Mouse (Mus musculus) brown adipose tissue, adult 24 weeks (tissue): ENCODE results near the gene Cpxm1. TPM values are rescaled to one million over a fixed set of nuclear protein-coding genes. Genes with fewer than 3 reads are reported as not detected.

Experiments used
- H3K27ac ChIP-seq: fragments of 200-500 bp; replicated peaks from 2 replicates; pipeline ENCODE4 v1.5.1; 2012; ENCODE audit warnings: low read depth, mild to moderate bottlenecking, low read length
- H3K4me1 ChIP-seq: fragments of 200-500 bp; 2 replicates; pipeline ENCODE4 v1.6.1; 2012; ENCODE audit warnings: low read length, mixed read lengths; ENCODE audit not compliant: control insufficient read depth, insufficient read depth, insufficient read length
- H3K4me3 ChIP-seq: fragments of 200-500 bp; 2 replicates; pipeline ENCODE4 v1.5.1; 2012; ENCODE audit warnings: low read depth, mild to moderate bottlenecking, low read length, moderate library complexity; ENCODE audit not compliant: insufficient read depth
- polyA plus RNA-seq: library from polyadenylated mRNA; stranded (reverse); fragments of >200 nt; gene quantifications from 2 replicates; pipeline ENCODE4 v1.2.4, GENCODE M21; 2012; ENCODE audit not compliant: missing spikeins, insufficient read depth, insufficient read length

Gene Cpxm1
- polyA plus RNA-seq, 1 experiment = 8.2 TPM

DNA sequence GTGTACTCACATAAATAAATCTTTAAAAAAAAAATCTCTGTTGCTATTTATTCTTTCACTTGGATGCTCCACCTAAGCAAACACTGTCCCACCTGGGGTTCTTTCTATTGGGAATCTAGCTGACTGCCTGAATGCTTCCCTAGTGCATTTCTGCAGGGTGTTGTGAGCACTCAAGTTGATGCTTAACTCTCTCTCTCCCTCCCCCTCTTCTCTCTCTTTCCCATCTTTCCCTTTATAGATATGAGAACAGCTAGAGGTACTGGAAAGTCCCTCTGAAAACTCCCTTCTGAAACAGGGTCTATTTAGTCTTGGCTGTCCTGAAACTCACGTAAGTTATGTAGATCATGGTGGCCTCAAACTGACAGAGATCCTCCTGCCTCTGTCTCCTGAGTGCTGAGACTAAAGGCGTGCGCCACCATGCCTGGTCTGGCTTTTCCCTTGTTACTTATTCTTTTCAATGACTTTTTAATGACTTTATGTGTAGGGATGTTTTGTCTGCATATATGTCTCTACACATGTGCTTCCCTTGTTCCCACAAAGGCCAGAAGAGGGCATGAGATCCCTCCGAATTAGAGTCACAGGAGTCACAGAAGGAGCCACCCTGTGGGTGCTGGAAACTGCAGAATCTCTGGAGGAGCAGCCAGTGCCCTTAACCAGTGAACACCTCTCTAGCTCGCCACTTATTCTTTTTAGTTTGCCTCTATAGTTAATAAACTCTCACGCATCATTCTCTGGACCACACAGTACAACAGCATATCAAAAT, 16.9 kb upstream of the Cpxm1 start:
- Histone ChIP-seq H3K4me3 (no peak overlapping the region), H3K27ac (no peak overlapping the region), H3K4me1 (no peaks in the 10 kb centered on the region)

DNA sequence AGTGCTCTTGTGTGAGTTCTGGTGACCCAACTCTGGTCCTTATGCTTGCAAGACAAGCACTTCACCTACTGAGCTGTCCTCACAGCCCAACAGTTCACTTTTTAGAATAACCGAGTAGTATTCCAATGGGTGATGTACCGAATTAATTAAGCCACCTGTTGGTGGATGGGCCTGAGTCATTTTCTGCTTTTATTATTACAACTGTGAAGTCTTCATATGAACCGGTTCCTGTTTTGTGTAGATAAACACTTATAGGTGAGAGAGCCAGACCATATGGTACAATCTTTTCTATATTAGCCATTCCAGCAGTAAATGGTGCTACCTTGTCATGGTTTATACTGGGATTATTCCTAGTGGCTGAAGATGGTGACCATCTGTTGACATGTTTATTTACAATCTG, 15.4 kb upstream of the Cpxm1 start:
- Histone ChIP-seq H3K27ac (no peak overlapping the region), H3K4me1 (no peaks in the 10 kb centered on the region), H3K4me3 (no peak overlapping the region)

DNA sequence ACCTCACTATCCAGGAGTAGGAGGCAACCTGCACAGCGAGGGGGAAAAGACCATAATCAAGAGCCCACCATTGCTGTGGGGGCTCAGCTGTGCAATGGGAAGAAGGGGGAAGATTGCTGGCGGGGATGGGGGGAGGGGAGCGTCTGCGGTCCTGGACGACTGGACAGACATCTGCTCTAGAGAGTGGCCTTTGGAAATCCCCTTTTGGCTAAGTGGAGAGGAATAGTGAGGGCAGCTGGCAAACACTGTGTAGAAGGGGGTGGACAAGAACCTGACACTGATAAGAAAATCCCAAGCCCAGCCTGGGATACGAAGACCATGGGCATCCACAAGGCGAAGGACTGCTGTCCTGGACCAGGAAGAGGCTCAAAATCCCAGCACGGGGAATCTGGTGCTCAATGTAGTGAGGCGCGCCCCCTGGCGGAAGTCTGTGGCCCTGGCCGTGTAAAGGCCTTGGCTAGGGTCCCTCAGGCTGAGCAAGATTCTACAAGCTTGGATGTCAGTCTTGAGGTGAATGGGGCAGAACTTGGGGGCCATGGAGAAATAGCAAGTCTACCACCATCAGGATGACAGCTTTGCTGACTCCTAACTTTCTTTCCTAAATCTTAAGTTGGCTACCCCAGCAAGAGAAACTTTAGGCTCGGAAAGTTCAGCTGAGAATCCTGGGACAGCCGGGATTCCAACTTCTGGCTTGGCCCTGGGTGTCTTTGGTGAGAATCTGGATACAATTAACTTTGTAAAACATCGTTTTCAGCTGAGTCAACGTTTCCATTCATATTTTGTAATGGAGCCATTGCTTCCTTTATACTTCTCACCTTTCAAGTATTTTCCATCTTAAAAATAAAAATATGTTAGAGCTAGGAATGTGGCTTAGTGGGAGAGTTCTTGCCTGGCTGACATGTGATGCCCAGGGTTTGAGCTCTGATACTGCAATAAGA, 14.5 kb upstream of the Cpxm1 start:
- Histone ChIP-seq H3K4me1 (no peaks in the 10 kb centered on the region), H3K27ac (no peak overlapping the region), H3K4me3 (no peak overlapping the region)

DNA sequence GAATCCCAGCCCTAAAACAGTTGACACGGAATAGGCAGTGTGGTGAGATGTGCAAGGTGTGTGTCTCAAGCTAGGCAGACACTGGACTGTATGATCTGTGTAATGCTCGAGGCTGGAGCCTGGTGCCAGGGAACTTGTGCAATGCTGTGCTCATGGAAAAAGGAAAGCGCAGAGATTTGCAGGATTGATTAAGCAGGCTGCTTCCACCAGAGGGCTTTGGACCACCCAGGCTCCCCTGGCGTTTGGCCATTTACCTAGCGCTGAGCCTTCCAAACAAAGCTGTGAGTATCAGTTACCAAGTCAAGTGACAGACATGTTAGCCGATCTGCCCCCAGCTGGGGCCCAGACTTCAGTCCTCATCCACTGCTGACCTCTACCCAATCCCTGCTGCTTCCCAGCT, 10.8 kb upstream of the Cpxm1 start:
- Histone ChIP-seq H3K27ac (no peak overlapping the region), H3K4me1 (no peaks in the 10 kb centered on the region), H3K4me3 (no peak overlapping the region)

DNA sequence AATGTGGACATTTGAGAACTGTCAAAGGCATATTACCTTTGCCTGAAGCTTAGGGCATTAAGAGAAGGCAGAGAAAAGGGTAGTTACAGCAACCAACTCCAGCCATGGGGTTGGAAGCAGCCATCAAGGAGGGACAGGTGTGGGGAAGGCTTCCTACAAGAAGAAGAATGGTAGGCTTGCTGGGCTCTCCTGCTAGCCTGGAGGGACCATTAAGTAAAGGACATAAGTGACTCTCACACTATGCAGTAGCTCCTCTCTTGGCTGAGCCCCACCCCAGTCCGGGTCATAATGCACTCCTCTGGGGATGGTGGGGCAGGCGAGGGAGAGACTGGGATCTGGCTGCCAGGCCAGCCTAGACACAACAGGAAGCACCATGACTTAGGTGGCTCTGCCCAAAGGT, 8.8 kb upstream of the Cpxm1 start, which contains the start of gene Tmem239:
Gene Tmem239 (plus strand): TSS at position 301 of the 400 bp plus-strand sequence.
- Histone ChIP-seq H3K4me3 (no peak within 1 kb of the TSS), H3K27ac (no peak within 1 kb of the TSS), H3K4me1 (no peaks in the 10 kb centered on the region)

DNA sequence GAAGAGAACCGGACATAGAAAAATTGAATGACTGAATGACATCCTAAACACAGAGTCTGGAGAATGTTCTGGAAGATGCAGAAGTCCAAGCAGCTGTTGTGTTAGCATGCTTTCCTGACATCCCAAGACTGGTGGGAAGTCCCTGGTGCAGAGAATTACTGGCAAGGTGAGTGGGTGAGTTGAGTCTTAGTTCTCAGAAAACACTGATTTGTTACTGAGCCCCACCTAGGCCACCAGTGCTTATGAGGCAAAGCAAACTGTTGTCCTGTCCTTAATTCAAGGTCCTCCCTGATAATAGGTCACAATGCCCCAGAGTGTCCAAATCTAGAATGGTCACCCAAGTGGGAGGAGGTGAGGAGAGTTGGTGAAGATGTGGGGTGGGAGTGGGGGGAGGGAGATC, 7.6 kb upstream of the Cpxm1 start, which contains the start of the genes Gm28372 and 1700020A23Rik:
Gene Gm28372 (plus strand): TSS at position 301 of the 400 bp plus-strand sequence.
Gene 1700020A23Rik (plus strand): TSS at position 321 of the 400 bp plus-strand sequence.
- Histone ChIP-seq H3K4me1 (no peaks in the 10 kb centered on the region), H3K27ac (no peak within 1 kb of the TSS), H3K4me3 (no peak within 1 kb of the TSS)

DNA sequence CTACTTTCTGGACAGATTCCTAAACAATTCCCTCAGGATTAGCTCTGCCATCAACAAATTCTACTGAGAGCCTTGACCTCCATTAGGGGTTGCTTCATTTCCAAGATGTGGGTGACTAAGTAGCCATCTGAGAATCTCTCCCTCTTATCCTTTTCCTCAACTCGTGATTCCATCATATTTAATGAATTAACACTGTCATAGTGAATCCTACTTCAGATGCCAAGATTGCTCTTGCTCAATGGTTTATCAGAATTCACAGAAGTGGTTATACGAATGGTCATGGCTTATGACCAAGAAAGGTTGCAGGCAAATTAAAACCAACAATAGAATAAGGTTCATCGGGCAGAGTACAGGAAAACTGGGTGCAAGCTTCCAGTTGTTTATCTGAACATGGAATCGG, 4.5 kb upstream of the Cpxm1 start:
- Histone ChIP-seq H3K4me1 (no peaks in the 10 kb centered on the region), H3K27ac (no peak overlapping the region), H3K4me3 (no peak overlapping the region)

DNA sequence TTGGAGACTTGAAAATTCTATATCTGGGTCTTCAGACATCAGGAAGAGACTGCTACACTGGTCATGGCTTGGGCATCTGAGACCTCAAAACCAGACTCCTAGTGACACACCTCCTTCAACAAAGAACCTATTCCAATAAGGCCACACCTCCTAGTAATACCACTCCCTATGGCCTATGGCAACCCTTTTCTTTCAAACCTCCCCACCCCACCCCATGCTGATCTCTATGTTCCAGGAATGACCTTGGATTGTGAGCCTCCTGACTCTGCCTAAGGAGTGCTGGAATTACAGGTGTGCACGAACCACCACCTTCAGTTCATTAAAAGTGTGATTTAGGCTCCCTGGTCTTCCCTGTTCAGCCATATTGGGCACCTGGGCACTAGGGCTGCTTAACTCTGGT, 2.7 kb upstream of the Cpxm1 start:
- H3K4me3 ChIP-seq = no peak overlapping the region
- no peak overlapping the region for H3K27ac ChIP-seq
- H3K4me1 ChIP-seq = no peaks in the 10 kb centered on the region

DNA sequence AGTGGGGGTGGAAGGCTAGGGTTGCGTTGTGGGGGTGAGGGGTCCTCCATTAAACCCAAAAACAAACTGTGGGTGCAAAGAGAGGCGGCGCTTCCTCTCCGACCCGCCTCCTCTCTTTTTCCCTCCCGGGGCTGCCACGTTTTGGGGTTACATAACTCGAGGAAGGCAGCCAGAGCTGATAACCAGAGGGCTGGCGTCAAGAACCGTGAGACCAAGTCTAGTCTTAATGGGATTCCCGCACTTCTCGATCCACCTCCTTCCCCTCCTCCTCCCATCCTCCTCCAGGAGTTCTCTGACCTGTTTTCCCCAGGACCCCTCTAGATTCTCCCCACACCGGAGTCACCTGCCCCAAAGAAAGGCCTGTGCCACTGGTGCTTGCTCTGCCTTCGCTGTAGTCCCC, 717 bp upstream of the Cpxm1 start:
- Histone ChIP-seq H3K27ac (no peak overlapping the region), H3K4me1 (no peaks in the 10 kb centered on the region), H3K4me3 (no peak overlapping the region; the same call in 1 of the 2 replicates)

DNA sequence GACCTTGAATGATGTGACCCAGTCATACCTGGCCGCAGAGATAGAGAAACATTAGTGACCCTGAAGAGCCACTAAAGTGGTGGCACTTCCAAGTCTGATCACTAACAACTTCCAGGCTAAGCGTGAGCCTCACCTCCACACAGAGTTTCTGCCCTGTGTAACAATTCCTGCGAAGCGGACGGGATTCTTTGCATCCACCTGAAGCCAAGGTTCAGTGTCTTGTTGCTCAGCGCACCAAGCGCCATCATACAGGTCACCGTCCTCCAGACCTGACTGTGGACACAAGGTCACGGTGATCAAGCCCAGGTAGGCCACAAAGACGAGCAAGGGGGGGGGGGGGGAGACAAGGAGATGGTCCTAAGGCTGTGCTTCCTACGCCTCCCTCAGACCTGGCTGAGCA, 1.7 kb downstream of the Cpxm1 start:
- H3K4me3 ChIP-seq = no peak overlapping the region
- no peaks in the 10 kb centered on the region for H3K4me1 ChIP-seq
- H3K27ac ChIP-seq = no peak overlapping the region

DNA sequence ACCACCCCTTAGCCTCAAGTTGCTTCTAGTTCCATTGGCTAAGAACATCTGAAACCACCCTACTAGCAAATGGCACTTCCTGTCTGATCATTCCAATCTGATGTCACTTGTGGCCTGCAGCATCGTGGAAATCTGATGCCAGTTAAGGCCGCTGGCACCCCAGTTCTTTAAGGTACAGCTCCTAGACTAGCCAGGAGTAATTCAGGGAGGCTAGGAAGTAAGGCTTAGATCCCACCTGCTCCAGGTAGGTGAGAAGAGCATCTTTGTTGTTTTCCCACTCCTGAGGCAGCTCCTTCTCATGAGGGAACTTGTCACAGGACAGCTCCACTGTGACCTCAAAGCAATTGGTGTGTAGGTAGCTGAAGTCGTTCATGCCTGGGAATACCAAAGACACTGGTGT, 4.5 kb downstream of the Cpxm1 start:
- Histone ChIP-seq H3K27ac (no peak overlapping the region), H3K4me3 (no peak overlapping the region), H3K4me1 (no peaks in the 10 kb centered on the region)

DNA sequence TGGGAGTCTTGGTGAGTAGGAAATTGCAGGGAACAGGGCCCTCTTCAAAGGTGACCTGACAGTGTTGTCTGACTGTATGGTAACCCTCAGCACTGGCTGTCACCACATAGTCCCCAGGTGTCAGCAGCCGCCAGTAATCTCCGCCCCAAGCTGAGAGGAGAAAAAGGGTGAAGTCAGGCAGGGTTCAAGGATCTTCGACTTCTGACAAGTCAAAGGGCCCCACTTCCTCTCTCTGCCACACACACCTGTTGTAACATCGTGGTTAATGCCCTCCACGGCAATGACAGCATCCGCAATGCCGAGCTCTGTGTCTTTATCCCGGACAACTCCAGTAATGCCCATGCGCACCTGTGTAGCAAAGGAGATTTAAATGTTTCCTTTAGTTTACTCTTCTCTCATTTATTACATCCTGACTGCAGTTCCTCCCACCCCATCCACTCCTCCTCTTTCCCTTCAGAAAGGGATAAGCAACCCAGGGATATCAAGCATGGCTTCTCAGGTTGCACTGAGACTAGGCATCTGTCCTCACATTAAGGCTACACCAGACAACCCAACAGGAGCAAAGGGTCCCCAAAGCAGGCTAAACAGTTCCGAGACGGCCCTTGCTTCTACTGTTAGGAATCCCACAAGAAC, 6.3 kb downstream of the Cpxm1 start:
- Histone ChIP-seq H3K4me3 (no peak overlapping the region), H3K27ac (no peak overlapping the region), H3K4me1 (no peaks in the 10 kb centered on the region)

DNA sequence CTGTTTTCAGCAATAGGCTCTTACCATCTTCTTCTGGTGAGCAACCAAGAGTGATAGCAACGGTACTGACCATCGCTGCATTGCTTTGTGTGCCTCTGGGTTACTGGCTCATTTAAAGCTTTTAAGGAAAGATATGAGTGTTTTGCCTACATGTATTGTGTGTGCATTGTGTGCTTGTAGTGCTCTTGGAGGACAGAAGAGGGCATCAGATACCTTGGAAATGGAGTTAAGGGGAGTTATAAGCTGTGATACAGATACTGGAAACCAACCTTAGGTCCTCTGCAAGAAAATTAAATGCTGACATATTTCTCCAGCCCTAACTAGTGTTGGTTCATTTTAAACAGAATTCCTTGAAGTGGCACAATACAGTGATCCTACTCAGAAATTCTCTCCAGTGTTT, 8.6 kb downstream of the Cpxm1 start:
- no peak overlapping the region for H3K4me3 ChIP-seq
- H3K27ac ChIP-seq = no peak overlapping the region
- H3K4me1 ChIP-seq = no peaks in the 10 kb centered on the region

DNA sequence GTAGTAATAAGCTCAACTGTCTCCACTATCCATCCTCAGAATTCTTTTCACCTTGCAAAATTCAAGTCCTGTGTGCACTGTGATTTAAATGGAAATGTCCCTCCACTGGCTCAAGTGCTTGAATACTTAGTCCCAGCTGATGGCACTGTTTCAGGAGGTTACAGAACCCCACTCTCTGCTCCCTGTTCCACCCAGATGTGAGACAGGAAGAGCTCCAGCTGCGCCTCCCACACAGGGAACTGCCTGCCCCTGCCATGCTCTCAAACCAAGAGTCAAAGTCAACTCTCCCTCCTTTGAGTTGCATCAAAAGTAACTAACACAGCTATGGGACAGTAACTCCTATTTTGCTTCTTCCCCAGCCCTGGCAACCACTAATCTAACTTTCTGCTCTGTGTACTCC, 11.2 kb downstream of the Cpxm1 start:
- Histone ChIP-seq H3K27ac (no peak overlapping the region), H3K4me1 (no peaks in the 10 kb centered on the region)

DNA sequence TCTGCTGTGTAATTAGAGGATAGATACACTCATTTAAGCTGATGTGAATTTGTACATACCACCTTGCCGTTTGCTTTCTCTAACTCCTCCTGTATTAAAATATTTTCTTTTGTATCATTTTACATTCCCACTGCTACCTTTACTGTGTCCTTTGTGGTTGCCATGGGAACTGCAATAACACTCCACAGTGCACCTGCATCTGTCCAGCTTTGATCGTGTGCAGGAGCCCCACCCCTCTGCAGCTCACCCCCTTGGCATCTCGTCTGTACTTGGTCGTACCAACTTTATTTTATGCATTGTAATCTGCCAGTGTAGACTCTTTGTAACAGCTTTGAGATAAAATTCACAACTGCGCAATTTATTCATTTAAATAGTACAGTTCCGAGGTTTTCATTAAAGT, 13.5 kb downstream of the Cpxm1 start:
- H3K4me1 ChIP-seq = no peaks in the 10 kb centered on the region

More for the DNA sequence above, 11.2 kb downstream of the Cpxm1 start:
- no peak overlapping the region for H3K4me3 ChIP-seq

More for the DNA sequence above, 13.5 kb downstream of the Cpxm1 start:
- H3K4me3 ChIP-seq = no peak overlapping the region
- no peak overlapping the region for H3K27ac ChIP-seq
